Mouse (Mus musculus) forebrain, embryonic 14.5 days (tissue): ENCODE measurements around the gene Cops8. TPM values are rescaled to one million over a fixed set of nuclear protein-coding genes. Genes with fewer than 3 reads are reported as not detected.

ENCODE experiments used
- ATAC-seq: fragments of 200-750 bp; cut with Nextera tagmentation; 2 replicates; pipeline ENCODE4 v1.8.0; 2017; ENCODE audit warnings: mild to moderate bottlenecking, moderate library complexity
- DNase-seq: peaks from one replicate; pipeline ENCODE4 v3.0.0-alpha.2; 2015; ENCODE audit warnings: low spot score
- H3K27ac ChIP-seq: fragments of 300-500 bp; sonication (generic); 2 replicates; pipeline ENCODE4 v1.5.1; 2014; ENCODE audit warnings: low read depth, mild to moderate bottlenecking, control low read depth, low read length, moderate library complexity
- H3K27me3 ChIP-seq: fragments of 300-500 bp; sonication (generic); replicated peaks from 2 replicates; pipeline ENCODE4 v1.6.1; 2014; ENCODE audit warnings: low read length, control low read depth, mixed read lengths; ENCODE audit not compliant: control insufficient read depth, insufficient read depth
- H3K36me3 ChIP-seq: fragments of 300-500 bp; sonication (generic); 2 replicates; pipeline ENCODE4 v1.6.1; 2014; ENCODE audit warnings: low read length, control low read depth; ENCODE audit not compliant: control insufficient read depth, insufficient read depth
- H3K4me1 ChIP-seq: fragments of 300-500 bp; sonication (generic); 2 replicates; pipeline ENCODE4 v1.6.1; 2014; ENCODE audit warnings: antibody characterized with exemption, low read length, control low read depth; ENCODE audit not compliant: control insufficient read depth, insufficient read depth
- H3K4me2 ChIP-seq: fragments of 300-500 bp; sonication (generic); 2 replicates; pipeline ENCODE4 v1.6.1; 2014; ENCODE audit warnings: mild to moderate bottlenecking, control low read depth, low read length
- H3K4me3 ChIP-seq: fragments of 300-500 bp; sonication (generic); 2 replicates; pipeline ENCODE4 v1.5.1; 2014; ENCODE audit warnings: low read depth, low read length, control low read depth
- H3K9ac ChIP-seq: fragments of 300-500 bp; sonication (generic); 2 replicates; pipeline ENCODE4 v1.6.1; 2014; ENCODE audit warnings: mild to moderate bottlenecking, low read length, control low read depth, moderate library complexity
- H3K9me3 ChIP-seq: fragments of 300-500 bp; sonication (generic); replicated peaks from 2 replicates; pipeline ENCODE4 v1.6.1; 2016; ENCODE audit warnings: low read length, control low read depth, mixed read lengths; ENCODE audit not compliant: control insufficient read depth
- WGBS: fragments of 180-500 bp; shearing (Covaris S2); extraction: QIAGEN DNeasy Blood & Tissue Kit; methylation state at CpG from one replicate; pipeline ENCODE4 v1.1.7; 2014; 5-methylcytosine and 5-hydroxymethylcytosine counted together
- polyA plus RNA-seq: library from polyadenylated mRNA; unstranded; fragments of >200 nt; fragmentation: Nextera tagmentation; extraction: Ambion mirVana; gene quantifications from 2 replicates; pipeline ENCODE4 v1.2.1, GENCODE M21; 2014

Gene Cops8
- polyA plus RNA-seq, 1 experiment from 2014 or later: 218 TPM

DNA sequence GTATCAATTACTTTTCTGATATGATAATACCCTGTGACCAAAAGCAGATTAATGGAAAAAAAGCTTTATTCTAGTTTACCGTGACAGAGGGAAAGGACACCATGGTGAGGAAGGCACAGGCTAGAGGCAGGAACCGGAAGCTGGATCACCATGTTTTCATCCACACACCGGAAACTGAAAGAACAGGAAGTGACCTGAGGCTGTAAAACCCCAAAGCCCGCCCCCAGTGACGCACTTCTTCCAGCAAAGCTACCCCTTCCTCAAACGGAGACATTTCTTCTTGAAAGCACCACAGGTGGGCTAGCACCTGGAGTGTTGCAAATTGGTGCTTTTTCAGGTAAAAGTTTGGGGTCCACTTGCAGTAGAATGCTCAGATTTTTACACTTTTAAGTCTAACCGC lies 20.1 kb upstream of the Cops8 start:
- WGBS: 78% methylated on average over 7 of the region's 7 CpGs
- Histone ChIP-seq H3K9ac (no peak overlapping the region), H3K4me3 (no peak overlapping the region), H3K9me3 (no peaks in the 10 kb centered on the region), H3K27ac (no peak overlapping the region), H3K4me2 (no peak overlapping the region), H3K27me3 (no peaks in the 10 kb centered on the region), H3K36me3 (no peaks in the 10 kb centered on the region), H3K4me1 (no peaks in the 10 kb centered on the region)
- DNase-seq (no peak), ATAC-seq (no peak)

DNA sequence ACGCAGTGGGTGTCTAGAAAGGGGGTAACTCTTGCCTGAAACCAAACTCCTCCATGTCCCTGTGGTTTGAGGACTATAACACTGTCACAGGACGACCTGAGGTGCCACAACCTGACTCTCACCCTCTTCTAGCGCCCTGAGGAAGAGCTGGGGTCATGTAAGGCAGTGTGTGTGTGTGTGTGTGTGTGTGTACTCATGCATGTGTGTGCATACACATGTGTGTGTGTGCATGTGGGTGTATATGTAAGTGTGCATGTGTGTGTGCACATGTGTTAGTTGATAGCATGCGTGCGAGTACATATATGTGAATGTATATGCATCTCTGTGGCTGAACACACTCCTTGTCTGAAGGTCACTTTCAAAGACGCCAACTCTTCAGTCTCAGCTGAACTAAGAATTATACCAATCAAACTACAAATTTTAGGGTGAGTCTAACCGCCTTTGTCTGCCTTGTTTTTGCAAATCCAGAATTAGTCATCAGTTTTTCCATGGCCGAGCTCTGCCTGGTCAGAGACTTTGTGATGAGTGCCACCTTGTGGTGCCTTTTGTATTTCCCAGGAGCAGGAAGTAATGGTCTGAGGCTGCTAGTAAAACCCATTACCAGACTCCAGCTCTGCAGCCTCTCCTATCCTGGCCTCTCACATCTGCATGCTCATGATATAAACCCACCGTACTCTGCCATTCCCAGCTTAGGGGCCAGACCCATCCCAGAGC lies 14.6 kb upstream of the Cops8 start:
- 63% methylated on average over 9 of the region's 9 CpGs for WGBS
- H3K4me3 ChIP-seq: no peak overlapping the region
- no peak overlapping the region for H3K27ac ChIP-seq
- no peaks in the 10 kb centered on the region for H3K36me3 ChIP-seq
- H3K9ac ChIP-seq: no peak overlapping the region
- peak; percentile 91 for DNase-seq
- H3K27me3 ChIP-seq: no peaks in the 10 kb centered on the region
- no peaks in the 10 kb centered on the region for H3K4me1 ChIP-seq
- peak; percentile 75 for ATAC-seq
- H3K9me3 ChIP-seq: no peaks in the 10 kb centered on the region
- H3K4me2 ChIP-seq: no peak overlapping the region

DNA sequence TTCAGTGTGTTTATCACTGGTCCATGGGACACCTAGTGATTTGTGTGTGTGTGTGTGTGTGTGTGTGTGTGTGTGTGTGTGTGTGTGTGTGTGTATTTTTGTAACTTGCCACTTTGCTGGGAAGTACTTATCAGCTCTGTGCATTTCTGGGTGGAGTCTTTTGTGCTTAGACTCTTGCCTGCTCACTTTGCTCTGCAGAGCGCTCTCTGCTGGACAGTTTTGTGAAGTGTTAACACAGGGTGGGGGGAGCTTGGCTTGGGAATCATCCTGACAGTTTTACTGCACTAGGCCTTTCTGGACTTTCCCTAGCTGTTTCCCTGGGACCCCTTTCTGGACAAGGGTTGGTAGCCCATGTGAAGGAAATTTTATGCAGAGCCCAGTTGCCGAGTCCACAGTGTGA lies 12.0 kb upstream of the Cops8 start:
- WGBS: 36% methylated on average over 2 of the region's 2 CpGs
- H3K9me3 ChIP-seq: no peaks in the 10 kb centered on the region
- peak; percentile 60; the same call in 1 of the 2 replicates for ATAC-seq
- no peaks in the 10 kb centered on the region for H3K4me1 ChIP-seq
- H3K27me3 ChIP-seq: no peaks in the 10 kb centered on the region
- H3K36me3 ChIP-seq: no peaks in the 10 kb centered on the region
- DNase-seq: peak; percentile 79
- no peak overlapping the region for H3K27ac ChIP-seq
- H3K4me3 ChIP-seq: no peak overlapping the region
- no peak overlapping the region for H3K9ac ChIP-seq
- no peak overlapping the region for H3K4me2 ChIP-seq

DNA sequence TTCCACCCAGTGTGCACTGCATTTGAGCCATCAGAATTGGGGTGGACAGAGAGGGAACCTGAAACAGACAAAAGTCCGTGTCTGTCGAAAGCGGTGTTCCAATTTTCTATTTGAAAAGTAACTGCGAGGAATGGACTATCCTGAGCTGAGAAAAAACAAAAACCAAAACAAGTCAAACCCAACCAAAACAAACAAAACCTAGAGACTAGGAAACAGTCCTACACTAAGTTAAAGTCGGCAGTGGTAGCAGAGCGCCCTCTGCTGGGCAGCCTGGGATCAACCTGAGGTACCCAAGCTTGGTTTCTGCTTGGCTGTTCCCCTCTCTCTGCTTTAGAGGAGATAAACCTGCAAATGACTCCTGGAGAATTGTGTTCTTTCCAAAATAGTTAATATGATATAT lies 10.0 kb upstream of the Cops8 start:
- 25% methylated on average over 6 of the region's 6 CpGs for WGBS
- no peak overlapping the region for H3K4me3 ChIP-seq
- no peak overlapping the region for H3K27ac ChIP-seq
- peak; percentile 87 for DNase-seq
- H3K27me3 ChIP-seq: no peaks in the 10 kb centered on the region
- no peak overlapping the region for H3K9ac ChIP-seq
- H3K4me1 ChIP-seq: no peaks in the 10 kb centered on the region
- H3K36me3 ChIP-seq: no peaks in the 10 kb centered on the region
- peak; percentile 61 for ATAC-seq
- H3K4me2 ChIP-seq: no peak overlapping the region
- no peaks in the 10 kb centered on the region for H3K9me3 ChIP-seq

DNA sequence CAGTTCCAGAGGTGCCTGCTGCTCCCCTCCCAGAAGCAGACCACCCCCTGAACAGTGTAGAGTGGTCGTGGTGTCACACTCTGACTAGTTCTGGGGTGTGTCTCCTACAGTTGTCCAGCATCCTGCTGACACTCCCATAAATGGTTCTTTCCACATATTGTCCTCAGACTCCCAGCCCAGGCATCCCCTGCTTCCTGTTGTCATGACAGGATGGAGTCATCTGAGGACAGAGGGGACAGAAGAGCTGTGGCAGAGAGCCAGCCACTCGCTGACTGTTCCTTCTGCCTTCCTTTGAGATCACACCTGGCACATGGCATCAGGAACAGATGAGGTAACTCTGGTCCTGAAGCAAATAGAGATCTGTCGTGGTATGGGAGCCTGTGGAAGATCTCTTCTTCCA lies 3.6 kb upstream of the Cops8 start:
- H3K27ac ChIP-seq: no peak overlapping the region
- H3K4me2 ChIP-seq: no peak overlapping the region
- peaks cover 2% of the 10 kb centered on the region; the same call in 1 of the 2 replicates for H3K4me1 ChIP-seq
- no peak for DNase-seq
- no peak for ATAC-seq
- H3K9me3 ChIP-seq: no peaks in the 10 kb centered on the region
- whole genome bisulfite sequencing: 45% methylated on average over 3 of the region's 3 CpGs
- no peak overlapping the region for H3K9ac ChIP-seq
- H3K27me3 ChIP-seq: no peaks in the 10 kb centered on the region
- no peak overlapping the region for H3K4me3 ChIP-seq
- no peaks in the 10 kb centered on the region for H3K36me3 ChIP-seq

DNA sequence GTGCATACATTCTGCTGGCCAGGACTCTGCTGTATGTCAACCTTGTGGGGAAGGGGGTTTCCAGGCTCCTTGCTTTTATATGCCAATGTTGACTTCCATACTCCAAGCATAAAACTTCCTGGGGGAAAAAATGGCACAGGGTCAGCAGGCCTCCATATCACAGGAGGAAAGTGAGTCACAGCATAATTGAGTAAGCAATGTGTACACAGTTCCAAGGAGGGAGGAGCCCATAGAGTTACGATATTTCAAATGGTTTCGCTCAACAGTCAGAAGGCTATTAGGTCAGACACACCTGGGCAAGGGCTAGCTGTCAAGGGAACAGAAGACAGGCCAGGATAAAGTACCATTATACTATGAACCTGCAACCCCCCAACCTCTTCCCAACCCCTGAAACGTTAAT lies 1.7 kb upstream of the Cops8 start:
- Histone ChIP-seq H3K36me3 (peaks cover 9% of the 10 kb centered on the region), H3K4me3 (no peak overlapping the region), H3K9ac (no peak overlapping the region), H3K9me3 (no peaks in the 10 kb centered on the region), H3K27me3 (no peaks in the 10 kb centered on the region), H3K4me2 (no peak overlapping the region), H3K4me1 (peaks cover 2% of the 10 kb centered on the region; the same call in 1 of the 2 replicates), H3K27ac (no peak overlapping the region)
- 56% methylated on average over 3 of the region's 3 CpGs for WGBS
- DNase-seq (no peak), ATAC-seq (no peak)

DNA sequence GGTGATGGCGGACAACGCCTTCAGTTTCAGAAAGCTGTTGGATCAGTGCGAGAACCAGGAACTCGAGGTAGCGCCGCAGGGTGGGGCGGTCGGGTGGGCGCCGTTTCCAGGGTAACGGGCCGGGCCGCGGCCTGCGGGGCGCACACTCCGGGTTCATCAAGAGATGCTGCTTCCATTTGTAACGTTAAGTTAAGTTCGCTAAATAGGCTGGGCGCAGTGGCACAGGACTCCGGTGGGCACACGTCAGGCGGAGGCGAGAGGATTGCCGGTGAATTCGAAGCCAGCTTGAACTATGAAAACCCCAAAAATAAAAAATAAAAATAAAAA lies 743 bp downstream of the Cops8 start:
- no peaks in the 10 kb centered on the region for H3K27me3 ChIP-seq
- H3K4me3 ChIP-seq: peak overlapping the region; percentile 86
- under 1% methylated on average over 26 of the region's 26 CpGs for WGBS
- peak overlapping the region; percentile 75 for H3K4me2 ChIP-seq
- H3K36me3 ChIP-seq: peaks cover 33% of the 10 kb centered on the region
- ATAC-seq (peak; percentile 78), DNase-seq (no peak)
- H3K9me3 ChIP-seq: no peaks in the 10 kb centered on the region
- H3K27ac ChIP-seq: peak overlapping the region; percentile 56
- H3K4me1 ChIP-seq: peaks cover 2% of the 10 kb centered on the region; the same call in 1 of the 2 replicates
- peak overlapping the region; percentile 84 for H3K9ac ChIP-seq

DNA sequence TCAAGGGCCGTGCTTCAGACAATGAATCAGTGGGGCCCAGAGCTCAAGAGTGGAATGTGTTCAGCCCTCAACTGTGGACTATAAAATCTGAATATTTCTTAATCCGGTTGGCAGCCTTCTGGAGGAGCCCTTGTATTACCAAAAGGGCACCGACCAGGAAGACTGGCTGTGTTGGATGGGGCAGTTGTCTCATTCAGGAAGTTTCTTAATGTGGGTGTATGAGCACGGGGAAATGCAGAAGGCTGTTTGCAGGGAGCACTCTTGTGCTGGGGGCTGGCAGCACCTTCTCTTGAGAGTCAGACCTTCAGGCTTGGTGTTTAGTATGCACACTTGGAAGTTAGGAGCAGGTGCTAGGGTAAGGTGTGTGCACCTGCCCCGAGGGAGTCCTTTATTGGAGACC lies 6.6 kb downstream of the Cops8 start:
- H3K4me1 ChIP-seq: no peaks in the 10 kb centered on the region
- H3K27ac ChIP-seq: no peak overlapping the region
- peaks cover 88% of the 10 kb centered on the region for H3K36me3 ChIP-seq
- DNase-seq (no peak), ATAC-seq (no peak)
- H3K4me2 ChIP-seq: no peak overlapping the region
- H3K9ac ChIP-seq: no peak overlapping the region
- 90% methylated on average over 5 of the region's 5 CpGs for WGBS
- no peaks in the 10 kb centered on the region for H3K9me3 ChIP-seq
- H3K4me3 ChIP-seq: no peak overlapping the region
- H3K27me3 ChIP-seq: no peaks in the 10 kb centered on the region

DNA sequence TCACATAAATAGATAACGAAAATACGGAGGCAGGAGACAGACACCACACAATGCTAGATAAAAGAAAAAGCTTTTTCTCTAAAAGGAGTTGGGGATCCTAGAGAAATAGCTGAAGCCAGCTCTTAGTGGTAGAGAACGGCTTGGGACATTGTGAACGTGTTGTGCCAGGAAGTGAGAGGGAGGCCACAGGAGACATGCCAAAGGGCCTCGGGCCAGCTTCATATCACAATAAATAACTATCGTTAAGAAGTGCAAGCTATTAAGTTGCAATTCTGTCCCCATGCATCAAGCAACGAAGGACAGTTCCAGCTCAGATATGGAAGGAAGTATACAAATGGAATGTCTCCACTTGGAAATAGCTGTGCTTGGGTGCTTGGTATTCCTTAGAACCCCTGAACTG lies 14.5 kb downstream of the Cops8 start:
- Histone ChIP-seq H3K9me3 (no peaks in the 10 kb centered on the region), H3K4me3 (no peak overlapping the region), H3K36me3 (peaks cover 35% of the 10 kb centered on the region), H3K27ac (no peak overlapping the region), H3K27me3 (no peaks in the 10 kb centered on the region), H3K9ac (no peak overlapping the region), H3K4me1 (no peaks in the 10 kb centered on the region), H3K4me2 (no peak overlapping the region)
- WGBS: 92% methylated on average over 7 of the region's 7 CpGs
- DNase-seq: no peak
- ATAC-seq: no peak
